Mouse (Mus musculus) right cerebral cortex, adult 2 months (tissue): ENCODE measurements around the gene Sirt5.
A peak's percentile ranks its signal among the peaks of the same experiment; 100 is the strongest.

Source experiments
- DNase-seq, 2 experiments: peaks; one replicate each; pipeline ENCODE4 v3.0.0; 2021 to 2022; ENCODE audit warnings: low spot score in 2 of 2

The Sirt5 gene

DNA sequence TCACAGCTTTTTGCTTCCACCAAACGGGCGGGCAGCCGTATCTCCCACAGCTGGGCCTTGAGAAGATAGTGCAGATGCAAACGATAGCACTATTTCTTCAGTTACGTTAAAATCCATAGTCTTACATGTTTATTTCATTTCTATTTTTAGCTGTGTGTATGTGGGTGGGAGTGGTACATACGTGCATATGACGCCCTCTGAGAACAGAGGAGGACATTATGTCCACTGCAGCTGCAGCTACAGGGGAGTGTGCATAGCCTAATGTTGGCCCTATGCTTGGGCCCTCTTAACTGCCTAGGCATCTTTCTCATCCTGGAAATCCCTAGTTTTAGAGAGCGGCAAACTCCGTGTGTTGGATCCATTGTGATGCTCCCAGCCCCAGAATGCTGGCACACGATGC, 8.9 kb downstream of the Sirt5 start:
- DNase-seq = no peak

DNA sequence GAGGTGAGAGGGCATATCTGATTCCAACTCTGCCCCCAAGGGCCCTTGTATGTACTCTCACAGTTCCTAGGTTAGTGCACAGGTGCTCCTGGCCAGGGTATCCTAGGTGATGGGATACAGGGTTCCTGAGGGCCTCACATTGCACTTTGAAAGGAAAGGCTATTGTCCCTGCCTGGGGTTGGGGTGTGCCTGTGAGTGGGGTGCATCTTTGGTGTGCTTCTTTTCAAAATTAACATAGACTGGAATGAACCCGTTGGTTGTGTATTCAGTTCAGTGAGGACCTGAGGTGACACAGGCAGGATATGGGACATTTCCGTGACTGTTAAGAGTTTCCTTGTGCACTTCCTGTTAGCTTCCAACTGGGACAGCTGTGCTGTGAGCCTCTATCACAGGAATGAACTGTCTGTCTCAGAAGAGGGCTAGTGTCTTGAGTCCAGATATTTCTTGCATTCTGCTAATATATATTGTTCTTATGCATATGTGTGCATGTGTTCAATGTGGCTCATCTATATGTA, 9.7 kb downstream of the Sirt5 start:
- DNase-seq = no peak

DNA sequence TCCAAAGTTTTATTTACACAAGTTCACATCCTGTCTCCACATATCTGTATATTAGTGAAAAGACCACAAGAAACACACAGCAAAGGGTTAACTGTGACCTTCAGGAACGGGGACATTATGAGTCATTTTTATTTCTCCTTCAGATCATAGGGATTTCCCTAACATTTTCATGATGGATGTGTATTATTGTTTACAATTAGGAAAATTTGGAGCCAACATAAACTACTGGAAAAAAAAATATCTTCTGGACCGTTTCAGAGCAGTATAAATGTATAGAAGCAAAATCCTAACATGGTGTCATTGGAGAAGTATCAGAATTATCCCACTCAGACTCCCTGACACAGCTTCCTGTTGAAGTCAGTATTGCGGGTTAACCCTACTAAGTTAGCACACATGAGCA, 14.7 kb downstream of the Sirt5 start:
- no peak for DNase-seq

DNA sequence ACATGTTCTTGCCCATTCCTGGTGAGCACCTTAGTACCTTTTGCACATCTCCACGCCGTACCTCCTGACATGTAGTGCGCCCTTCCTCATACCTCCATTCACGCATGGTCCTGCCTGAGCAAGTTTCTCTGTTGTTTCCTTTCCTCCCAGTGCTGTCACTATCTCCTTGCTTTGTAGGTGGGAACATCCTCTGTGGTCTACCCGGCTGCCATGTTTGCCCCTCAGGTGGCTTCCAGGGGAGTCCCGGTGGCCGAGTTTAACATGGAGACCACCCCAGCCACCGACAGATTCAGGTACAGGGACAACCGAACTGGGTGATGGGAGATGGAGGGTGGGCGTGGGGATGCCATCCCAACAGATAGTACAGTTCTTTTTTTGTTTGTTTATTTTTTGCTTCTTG, 20.0 kb downstream of the Sirt5 start:
- no peak for DNase-seq

- DNase-seq = no peak
These were observed 32.5 kb downstream of the Sirt5 start for GRCm38 (mm10) chr13:43397700-43398296.

DNA sequence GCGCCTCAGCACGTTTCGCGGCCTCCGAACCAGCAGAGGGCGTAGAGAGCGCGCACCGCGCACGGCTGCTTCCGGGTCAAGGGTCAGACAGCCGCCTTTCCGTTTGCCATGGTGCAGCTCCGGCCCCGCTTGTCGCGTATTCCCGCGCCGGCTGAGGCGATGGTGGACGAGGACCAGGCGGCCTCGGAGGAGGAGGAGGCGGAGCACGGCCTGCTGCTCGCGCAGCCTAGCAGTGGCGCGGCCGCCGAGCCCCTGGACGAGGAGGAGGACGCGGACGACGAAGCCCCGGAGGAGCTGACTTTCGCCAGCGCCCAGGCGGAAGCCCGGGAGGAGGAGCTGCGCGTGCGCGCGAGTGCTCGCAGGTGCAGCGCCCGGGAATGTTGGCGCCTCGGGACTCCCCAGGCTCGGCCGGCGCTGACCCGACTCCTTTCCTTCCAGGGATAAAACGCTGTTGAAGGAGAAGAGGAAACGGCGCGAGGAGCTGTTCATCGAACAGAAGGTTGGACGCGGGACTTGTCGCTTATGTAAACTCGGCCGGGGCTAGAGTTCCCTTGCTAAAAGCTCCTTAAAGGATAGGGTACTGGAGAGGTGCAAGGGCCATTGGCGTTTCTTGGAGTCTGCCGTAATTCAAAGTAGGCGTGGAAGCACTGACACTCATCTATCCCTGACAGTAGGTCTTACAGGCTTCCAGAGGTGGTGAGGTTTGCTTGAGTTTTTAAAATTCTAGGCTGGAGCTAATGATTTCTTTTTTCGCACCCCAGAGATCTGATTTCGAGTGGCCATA, 33.2 kb downstream of the Sirt5 start, which contains the start of gene Nol7:
Nol7 (plus strand) TSS at position 94 of the 784 bp plus-strand sequence.
- DNase-seq = peak; percentile 97 to 98

DNA sequence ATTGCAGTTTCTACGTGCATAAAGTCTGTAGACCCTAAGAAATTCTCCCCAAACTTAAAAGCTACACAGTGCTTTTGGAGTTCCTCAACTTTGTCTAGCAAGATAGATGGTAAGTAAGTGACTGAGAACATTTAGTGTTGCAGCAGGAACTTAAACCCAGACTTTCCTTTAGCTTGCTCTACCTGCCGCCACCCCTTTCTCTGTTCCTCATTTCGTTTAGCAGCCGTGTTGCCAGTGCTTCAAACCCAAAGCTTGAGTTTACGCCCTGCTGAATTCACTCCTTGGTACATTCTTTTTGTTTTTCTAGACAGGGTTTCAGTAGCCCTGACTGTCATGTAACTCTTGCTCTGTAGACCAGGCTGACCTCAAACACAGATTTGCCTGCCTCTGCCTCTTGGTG, 34.3 kb downstream of the Sirt5 start:
- no peak for DNase-seq

- no peak for DNase-seq
These were observed 47.0 kb downstream of the Sirt5 start for GRCm38 (mm10) chr13:43412311-43412710.

- DNase-seq = no peak
These were observed 48.3 kb downstream of the Sirt5 start for GRCm38 (mm10) chr13:43413611-43414010.

GRCm38 (mm10) chr13:43415249-43415648, 50.0 kb downstream of the Sirt5 start:
- DNase-seq = no peak

GRCm38 (mm10) chr13:43428436-43428835, 63.1 kb downstream of the Sirt5 start:
- DNase-seq = no peak

DNA sequence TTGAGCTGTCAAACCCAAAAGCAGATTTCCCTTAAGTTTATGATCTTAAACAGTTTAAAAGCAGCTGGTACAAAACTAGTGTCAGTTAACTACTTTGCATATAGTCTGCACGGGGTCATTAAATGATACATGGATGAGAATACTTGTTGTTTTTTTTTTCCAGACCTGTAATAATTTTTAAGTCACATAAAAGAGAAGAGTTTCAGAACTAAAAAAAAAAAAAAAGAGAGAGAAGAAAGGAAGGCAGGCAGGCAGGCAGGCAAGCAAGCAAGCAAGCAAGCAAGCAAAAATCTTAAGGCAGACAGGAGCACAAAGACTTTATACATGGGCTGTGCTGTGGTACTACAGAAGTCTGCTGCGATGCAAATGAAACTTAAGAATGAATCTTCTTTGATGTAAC, 68.1 kb downstream of the Sirt5 start:
- DNase-seq = no peak

DNA sequence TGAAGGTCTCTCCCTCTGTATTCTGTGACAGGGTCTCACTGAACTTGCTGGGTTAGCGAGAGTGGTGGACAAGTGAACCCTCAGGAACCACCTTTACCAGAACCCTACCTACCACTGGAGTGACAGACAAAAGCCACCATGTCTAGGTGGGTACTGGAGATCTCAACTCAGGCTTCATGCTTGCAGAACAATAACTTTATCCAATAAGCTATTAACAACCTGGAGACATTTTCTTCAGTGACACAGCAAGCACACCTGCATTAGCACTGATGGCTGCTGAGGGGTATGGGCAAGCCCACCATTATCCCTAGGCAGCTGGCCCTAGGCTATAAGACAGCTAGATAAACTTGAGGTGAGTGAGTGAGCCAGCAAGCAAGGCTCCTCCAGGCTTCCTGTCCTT, 75.1 kb downstream of the Sirt5 start:
- no peak for DNase-seq

- no peak for DNase-seq
These were observed 77.3 kb downstream of the Sirt5 start for GRCm38 (mm10) chr13:43442551-43442950.

DNA sequence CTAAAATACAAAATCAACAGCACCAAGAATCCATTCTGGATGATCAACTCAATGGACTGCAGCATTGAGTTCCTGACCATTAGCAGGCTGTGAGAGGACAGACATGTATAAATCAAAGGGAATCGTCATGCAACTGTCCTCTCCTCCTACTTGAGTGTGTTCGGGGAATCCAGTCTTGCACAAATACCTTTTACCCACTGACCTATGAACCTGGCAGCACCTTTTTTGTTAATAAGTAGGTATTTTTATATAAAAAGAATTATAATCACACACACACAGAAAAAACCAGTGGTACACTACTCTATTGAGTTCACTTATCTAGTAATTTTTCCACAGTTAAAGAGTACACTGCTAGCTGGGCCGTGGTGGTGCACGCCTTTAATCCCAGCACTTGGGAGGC, 78.4 kb downstream of the Sirt5 start:
- DNase-seq = no peak

- no peak for DNase-seq
These were observed 79.4 kb downstream of the Sirt5 start for GRCm38 (mm10) chr13:43444717-43445116.
